Mouse (Mus musculus) forebrain, embryonic 10.5 days (tissue): ENCODE results near the gene Pld4. TPM values are rescaled to one million over a fixed set of nuclear protein-coding genes. Genes with fewer than 3 reads are reported as not detected.
"Not testable (repeated sequence)": the region's sequence is repeated elsewhere in the genome, so short reads cannot be mapped to it uniquely, and the experiment has no call there.

Experiments
- DNase-seq: peaks from one replicate; pipeline ENCODE4 v3.0.0-alpha.2; 2017; ENCODE audit warnings: low spot score; ENCODE audit errors: extremely low spot score
- H3K27ac ChIP-seq: fragments of 300-500 bp; sonication (generic); 2 replicates; pipeline ENCODE4 v1.5.1; 2016; ENCODE audit warnings: mild to moderate bottlenecking
- H3K27me3 ChIP-seq: fragments of 300-500 bp; sonication (generic); 2 replicates; pipeline ENCODE4 v1.6.1; 2016; ENCODE audit warnings: mild to moderate bottlenecking; ENCODE audit not compliant: poor library complexity, severe bottlenecking
- H3K36me3 ChIP-seq: fragments of 300-500 bp; sonication (generic); replicated peaks from 2 replicates; pipeline ENCODE4 v1.6.1; 2016; ENCODE audit warnings: mild to moderate bottlenecking, moderate library complexity
- H3K4me1 ChIP-seq: fragments of 300-500 bp; sonication (generic); 2 replicates; pipeline ENCODE4 v1.6.1; 2016
- H3K4me3 ChIP-seq: fragments of 300-500 bp; sonication (generic); 2 replicates; pipeline ENCODE4 v1.5.1; 2016; ENCODE audit warnings: mild to moderate bottlenecking, moderate library complexity
- H3K9me3 ChIP-seq: fragments of 300-500 bp; sonication (generic); 2 replicates; pipeline ENCODE4 v1.6.1; 2016; ENCODE audit warnings: mild to moderate bottlenecking, moderate library complexity
- WGBS: fragments of 180-500 bp; shearing (Covaris S2); methylation state at CpG from one replicate; pipeline ENCODE4 v1.1.7; 2016; 5-methylcytosine and 5-hydroxymethylcytosine counted together
- microRNA-seq: library from miRNA; unstranded; fragments of <30 nt; microRNA quantifications from one replicate; pipeline ENCODE4, GENCODE M21; 2017
- polyA plus RNA-seq: library from polyadenylated mRNA; unstranded; fragments of >200 nt; fragmentation: Nextera tagmentation; extraction: Ambion mirVana; gene quantifications from 2 replicates; pipeline ENCODE4 v1.2.1, GENCODE M21; 2016

Gene Pld4
- polyA plus RNA-seq, 1 experiment from 2014 or later: 3.9 TPM

DNA sequence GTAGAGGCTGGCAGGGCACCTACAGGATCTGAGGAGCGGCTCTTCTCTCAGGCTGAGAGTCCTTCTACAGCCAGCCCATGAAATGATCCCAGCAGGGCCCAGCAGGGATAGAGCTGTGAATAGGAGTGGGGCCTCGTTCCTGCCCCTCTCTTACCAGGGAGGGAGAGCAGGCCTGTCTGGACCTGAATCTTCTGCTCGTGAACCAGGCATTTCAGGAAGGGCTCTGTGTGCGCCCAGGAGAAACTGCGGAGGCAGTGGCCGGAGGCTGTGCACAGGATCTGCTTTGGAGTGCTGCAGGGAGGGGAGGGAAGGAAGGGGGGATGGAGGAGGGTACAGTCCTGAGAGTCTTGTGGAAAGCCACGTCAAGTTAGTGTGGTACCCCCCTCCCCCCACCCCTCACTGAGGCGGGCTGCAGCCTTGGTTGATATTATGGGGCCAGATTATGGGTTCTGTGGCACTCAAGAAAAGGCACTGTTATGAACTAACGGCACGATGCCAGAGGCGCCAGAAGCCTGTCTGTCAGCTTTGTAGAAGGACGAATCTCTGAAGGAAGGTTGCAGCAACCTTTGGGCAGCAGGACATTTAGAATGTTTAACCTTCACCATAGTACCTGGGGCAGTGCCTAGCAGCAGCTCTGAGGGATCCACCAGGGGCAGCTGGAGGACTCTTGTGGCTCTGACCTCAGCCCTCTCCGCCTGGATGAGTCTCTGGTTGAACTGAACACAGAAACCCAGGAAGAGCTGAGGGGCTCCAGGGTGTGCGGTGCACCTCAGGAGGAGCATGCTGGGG, 54.4 kb downstream of the Pld4 start:
- no peak for DNase-seq
- H3K27me3 ChIP-seq: peaks cover 17% of the 10 kb centered on the region; the same call in 1 of the 2 replicates
- 79% methylated on average over 14 of the region's 14 CpGs for whole genome bisulfite sequencing
- H3K27ac ChIP-seq: no peak overlapping the region
- H3K4me1 ChIP-seq: peaks cover 13% of the 10 kb centered on the region
- H3K36me3 ChIP-seq: peaks cover 89% of the 10 kb centered on the region
- H3K9me3 ChIP-seq: no peaks in the 10 kb centered on the region
- no peak overlapping the region for H3K4me3 ChIP-seq

DNA sequence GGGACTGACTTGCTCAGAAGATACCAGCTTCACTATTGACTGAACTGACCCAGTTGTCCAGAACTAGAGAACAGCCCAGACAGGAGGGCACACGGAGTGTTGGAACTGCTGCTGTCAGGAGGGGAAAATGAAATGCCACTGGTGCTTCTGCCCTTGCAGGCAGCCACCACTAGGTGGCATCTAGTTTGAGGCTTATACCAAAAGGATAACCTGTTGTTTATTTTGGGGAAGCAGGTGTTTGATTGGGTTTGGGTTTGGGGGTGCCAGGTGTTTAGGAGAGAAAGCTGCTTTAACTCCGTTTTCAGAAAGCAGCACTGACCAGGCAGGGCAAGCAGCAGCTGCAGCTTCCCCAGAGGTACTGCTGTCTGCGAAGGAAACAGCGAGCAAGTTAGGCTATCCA, 55.8 kb downstream of the Pld4 start:
- H3K36me3 ChIP-seq: peaks cover 100% of the 10 kb centered on the region
- no peaks in the 10 kb centered on the region for H3K9me3 ChIP-seq
- DNase-seq: no peak
- WGBS: 63% methylated on average over 4 of the region's 4 CpGs
- H3K27me3 ChIP-seq: peaks cover 3% of the 10 kb centered on the region; the same call in 1 of the 2 replicates
- H3K27ac ChIP-seq: no peak overlapping the region
- 0 out of 2 replicates have a peak, but pooled peaks cover 2% of the 10 kb centered on the region for H3K4me1 ChIP-seq
- H3K4me3 ChIP-seq: no peak overlapping the region

DNA sequence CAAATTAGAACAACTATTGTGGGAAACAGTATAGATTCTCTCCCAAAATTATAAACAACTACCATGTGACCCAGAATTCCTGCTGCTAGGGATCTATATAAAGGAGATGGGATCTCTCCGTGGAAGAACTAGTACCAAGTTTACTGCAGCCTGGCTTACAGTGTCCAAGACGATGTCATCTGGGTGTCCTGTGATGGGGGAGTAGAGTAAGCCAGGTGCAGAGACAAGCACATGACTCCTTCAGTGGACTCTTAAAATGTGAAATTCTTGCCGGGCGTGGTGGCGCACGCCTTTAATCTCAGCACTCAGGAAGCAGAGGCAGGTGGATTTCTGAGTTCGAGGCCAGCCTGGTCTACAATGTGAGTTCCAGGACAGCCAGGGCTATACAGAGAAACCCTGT, 56.4 kb downstream of the Pld4 start:
- WGBS: 88% methylated on average over 7 of the region's 7 CpGs
- H3K36me3 ChIP-seq: peaks cover 100% of the 10 kb centered on the region

More for the DNA sequence above, 56.4 kb downstream of the Pld4 start:
- not testable (repeated sequence) for H3K4me1 ChIP-seq, H3K27ac ChIP-seq, H3K9me3 ChIP-seq, H3K27me3 ChIP-seq, DNase-seq, H3K4me3 ChIP-seq

Small RNA genes lying within 50 kb of the gene (microRNA-seq; reads per million reads assigned to microRNA genes)
- 1.8 reads per million for gene Mir6940

Other genes with a start within 250 kb of the Pld4 start
- gene Tmem179, start 243.9 kb upstream of the Pld4 start, polyA plus RNA-seq: 0.55 and 0.89 TPM in 2 replicates
- gene Inf2, start 171.9 kb upstream of the Pld4 start, polyA plus RNA-seq: 1.1 and 1.3 TPM in 2 replicates
- 4.9 and 6.6 TPM in 2 replicates for gene Adssl1, start 140.6 kb upstream of the Pld4 start, polyA plus RNA-seq
- gene Siva1, start 116.0 kb upstream of the Pld4 start, polyA plus RNA-seq: 361 and 369 TPM in 2 replicates
- gene Akt1, start 85.8 kb upstream of the Pld4 start, polyA plus RNA-seq: 39.2 and 41.9 TPM in 2 replicates
- gene Zbtb42, start 81.8 kb upstream of the Pld4 start, polyA plus RNA-seq: 4.1 and 4.3 TPM in 2 replicates
- gene Cep170b, start 40.2 kb upstream of the Pld4 start, polyA plus RNA-seq: 5.9 and 7.9 TPM in 2 replicates
- 0.05 and 0.11 TPM in 2 replicates for gene Ahnak2, start 42.0 kb downstream of the Pld4 start, polyA plus RNA-seq
- 11.3 and 12.3 TPM in 2 replicates for gene Clba1, start 48.3 kb downstream of the Pld4 start, polyA plus RNA-seq
- 189 and 199 TPM in 2 replicates for gene Cdca4, start 68.8 kb downstream of the Pld4 start, polyA plus RNA-seq
- gene Gpr132, start 107.6 kb downstream of the Pld4 start, polyA plus RNA-seq: 0.06 and 0.07 TPM in 2 replicates
- gene Jag2, start 169.1 kb downstream of the Pld4 start, polyA plus RNA-seq: 2.3 and 3.8 TPM in 2 replicates
- gene Nudt14, start 181.5 kb downstream of the Pld4 start, polyA plus RNA-seq: 61.4 and 70.4 TPM in 2 replicates
- gene Btbd6, start 215.8 kb downstream of the Pld4 start, polyA plus RNA-seq: 22.4 and 24.2 TPM in 2 replicates
- 50.8 and 58.1 TPM in 2 replicates for gene Brf1, start 240.0 kb downstream of the Pld4 start, polyA plus RNA-seq